Comparison of ENCODE assay signal across 8 mouse cellular contexts in genomic region chr17:35165451-35166155, GRCm38 (mm10). TPM values are rescaled to one million over a fixed set of nuclear protein-coding genes. Genes with fewer than 3 reads are reported as not detected.
DNase-seq lines count a peak whose midpoint lies in the region; ATAC-seq and TF ChIP-seq lines count a peak whose summit lies in the region.

No protein-coding gene starts in this region.

- peak overlapping the region; percentile 100 for H3K27ac ChIP-seq in kidney, embryonic 16.5 days (ENCODE audit: low read length)
- peak overlapping the region; percentile 76 for H3K27ac ChIP-seq in bone marrow macrophage, adult 2 months (ENCODE audit: insufficient read depth, low read depth, low read length)
- peak overlapping the region; percentile 98 for H3K27ac ChIP-seq in hindbrain, embryonic 13.5 days
- H3K27ac ChIP-seq in midbrain, postnatal 0 days (ENCODE audit: low read depth, low read length), result peak overlapping the region; percentile 96

- 18% methylated on average over 12 of the region's 12 CpGs for WGBS in kidney, embryonic 16.5 days
- 23% methylated on average over 12 of the region's 12 CpGs for WGBS in hindbrain, embryonic 13.5 days
- 19% methylated on average over 12 of the region's 12 CpGs for WGBS in midbrain, postnatal 0 days

- DNase-seq in kidney, postnatal 4 days, result no peak
- no peak for DNase-seq in midbrain, postnatal 0 days (ENCODE audit: low spot score)
- no peak for DNase-seq in thymus, postnatal 4 days
- no peak for DNase-seq in cerebellum, postnatal 14 days
- no peak for DNase-seq in frontal cortex, postnatal 14 days (ENCODE audit: low spot score in 2 of 2)

- TF ChIP-seq CTCF in bone marrow macrophage, adult 2 months (IDR thresholded peaks at IDR 0.05; ENCODE audit: low read depth, low read length), result no peak
- no peak for TF ChIP-seq CTCF in midbrain, postnatal 0 days (IDR thresholded peaks at IDR 0.05)

- H3K9me3 ChIP-seq in kidney, embryonic 16.5 days (ENCODE audit: low read length), result no peaks in the 10 kb centered on the region
- no peaks in the 10 kb centered on the region for H3K9me3 ChIP-seq in hindbrain, embryonic 13.5 days
- no peaks in the 10 kb centered on the region for H3K9me3 ChIP-seq in midbrain, postnatal 0 days (ENCODE audit: low read length)

- ATAC-seq in kidney, embryonic 16.5 days (ENCODE audit: low FRiP score, low TSS enrichment), result no peak
- ATAC-seq in hindbrain, embryonic 13.5 days (ENCODE audit: low FRiP score), result no peak; the same call in 1 of the 2 replicates
- no peak for ATAC-seq in midbrain, postnatal 0 days (ENCODE audit: low FRiP score)

- H3K27me3 ChIP-seq in kidney, embryonic 16.5 days (ENCODE audit: insufficient read depth, low read length), result no peaks in the 10 kb centered on the region
- no peaks in the 10 kb centered on the region for H3K27me3 ChIP-seq in hindbrain, embryonic 13.5 days
- no peaks in the 10 kb centered on the region for H3K27me3 ChIP-seq in midbrain, postnatal 0 days (ENCODE audit: insufficient read depth, low read length)

- TF ChIP-seq POLR2A in bone marrow macrophage, adult 2 months (IDR thresholded peaks at IDR 0.05; ENCODE audit: borderline replicate concordance, low read depth, low read length), result no peak

- H3K4me1 ChIP-seq in kidney, embryonic 16.5 days (ENCODE audit: insufficient read depth, low read length), result peaks cover 30% of the 10 kb centered on the region
- peaks cover 18% of the 10 kb centered on the region for H3K4me1 ChIP-seq in bone marrow macrophage, adult 2 months (ENCODE audit: control insufficient read depth, insufficient read depth, low read length)
- H3K4me1 ChIP-seq in hindbrain, embryonic 13.5 days (replicated peaks), result peaks cover 43% of the 10 kb centered on the region
- H3K4me1 ChIP-seq in midbrain, postnatal 0 days (ENCODE audit: insufficient read depth, low read length), result peaks cover 11% of the 10 kb centered on the region; the same call in 1 of the 2 replicates

- H3K4me3 ChIP-seq in kidney, embryonic 16.5 days (ENCODE audit: low read length), result peak overlapping the region; percentile 99
- H3K4me3 ChIP-seq in bone marrow macrophage, adult 2 months (ENCODE audit: insufficient read depth, low read length), result peak overlapping the region; percentile 67
- H3K4me3 ChIP-seq in hindbrain, embryonic 13.5 days, result peak overlapping the region; percentile 100
- H3K4me3 ChIP-seq in midbrain, postnatal 0 days (ENCODE audit: low read depth, low read length), result peak overlapping the region; percentile 87

- H3K36me3 ChIP-seq in kidney, embryonic 16.5 days (ENCODE audit: insufficient read depth, low read length), result peaks cover 19% of the 10 kb centered on the region
- peaks cover 16% of the 10 kb centered on the region for H3K36me3 ChIP-seq in hindbrain, embryonic 13.5 days
- H3K36me3 ChIP-seq in midbrain, postnatal 0 days (ENCODE audit: insufficient read depth, low read length), result peaks cover 17% of the 10 kb centered on the region

- peak overlapping the region; percentile 57 for H3K4me2 ChIP-seq in kidney, embryonic 16.5 days (replicated peaks; ENCODE audit: low read depth, low read length)
- H3K4me2 ChIP-seq in hindbrain, embryonic 13.5 days, result peak overlapping the region; percentile 65
- H3K4me2 ChIP-seq in midbrain, postnatal 0 days (ENCODE audit: low read depth, low read length, poor library complexity, severe bottlenecking), result peak overlapping the region; percentile 57

- H3K9ac ChIP-seq in kidney, embryonic 16.5 days (replicated peaks; ENCODE audit: low read length), result peak overlapping the region; percentile 79
- H3K9ac ChIP-seq in hindbrain, embryonic 13.5 days, result peak overlapping the region; percentile 68
- peak overlapping the region; percentile 44 for H3K9ac ChIP-seq in midbrain, postnatal 0 days (replicated peaks; ENCODE audit: low read length, poor library complexity, severe bottlenecking)

RNA-seq across cellular contexts. Expression of gene Prrc2a, which starts 0.9 kb away (rescaled TPM):
- 166 and 215 TPM in 2 replicates for polyA plus RNA-seq in kidney, embryonic 16.5 days (2015; fragmentation: Nextera tagmentation; extraction: Ambion mirVana)
- 136 and 162 TPM in 2 replicates for polyA plus RNA-seq in bone marrow macrophage, adult 2 months (2012; ENCODE audit: insufficient read depth, insufficient read length, missing spikeins)
- polyA plus RNA-seq in hindbrain, embryonic 13.5 days (2015; fragmentation: Nextera tagmentation; extraction: Ambion mirVana), result 181 and 196 TPM in 2 replicates
- 193 and 230 TPM in 2 replicates for total RNA-seq in midbrain, postnatal 0 days (2014; rRNA removed)
- polyA plus RNA-seq in midbrain, postnatal 0 days (2015; fragmentation: Nextera tagmentation; extraction: Ambion mirVana), result 85.7 and 88.0 TPM in 2 replicates

RNA-seq across cellular contexts. Expression of gene Aif1, which starts 10.3 kb away (rescaled TPM):
- 8.3 and 9.2 TPM in 2 replicates for polyA plus RNA-seq in kidney, embryonic 16.5 days (2015; fragmentation: Nextera tagmentation; extraction: Ambion mirVana)
- polyA plus RNA-seq in bone marrow macrophage, adult 2 months (2012; ENCODE audit: insufficient read depth, insufficient read length, missing spikeins), result 420 and 469 TPM in 2 replicates
- polyA plus RNA-seq in hindbrain, embryonic 13.5 days (2015; fragmentation: Nextera tagmentation; extraction: Ambion mirVana), result 8.7 and 11.6 TPM in 2 replicates
- 1.8 and 4.1 TPM in 2 replicates for total RNA-seq in midbrain, postnatal 0 days (2014; rRNA removed)
- 9.2 and 9.5 TPM in 2 replicates for polyA plus RNA-seq in midbrain, postnatal 0 days (2015; fragmentation: Nextera tagmentation; extraction: Ambion mirVana)

RNA-seq across cellular contexts. Expression of gene Lst1, which starts 22.6 kb away (rescaled TPM):
- polyA plus RNA-seq in kidney, embryonic 16.5 days (2015; fragmentation: Nextera tagmentation; extraction: Ambion mirVana), result 10.7 and 12.8 TPM in 2 replicates
- 811 and 856 TPM in 2 replicates for polyA plus RNA-seq in bone marrow macrophage, adult 2 months (2012; ENCODE audit: insufficient read depth, insufficient read length, missing spikeins)
- polyA plus RNA-seq in hindbrain, embryonic 13.5 days (2015; fragmentation: Nextera tagmentation; extraction: Ambion mirVana), result 6.8 and 8.9 TPM in 2 replicates
- 5.9 and 26.7 TPM in 2 replicates for total RNA-seq in midbrain, postnatal 0 days (2014; rRNA removed)
- 7.8 and 12.0 TPM in 2 replicates for polyA plus RNA-seq in midbrain, postnatal 0 days (2015; fragmentation: Nextera tagmentation; extraction: Ambion mirVana)

RNA-seq across cellular contexts. Expression of gene Ltb, which starts 28.6 kb away (rescaled TPM):
- polyA plus RNA-seq in kidney, embryonic 16.5 days (2015; fragmentation: Nextera tagmentation; extraction: Ambion mirVana), result 0.66 and 1.2 TPM in 2 replicates
- not detected in 2 replicates for polyA plus RNA-seq in bone marrow macrophage, adult 2 months (2012; ENCODE audit: insufficient read depth, insufficient read length, missing spikeins)
- 0.44 and 0.52 TPM in 2 replicates for polyA plus RNA-seq in hindbrain, embryonic 13.5 days (2015; fragmentation: Nextera tagmentation; extraction: Ambion mirVana)
- total RNA-seq in midbrain, postnatal 0 days (2014; rRNA removed), result 1.4 and 2.1 TPM in 2 replicates
- polyA plus RNA-seq in midbrain, postnatal 0 days (2015; fragmentation: Nextera tagmentation; extraction: Ambion mirVana), result 1.0 and 1.6 TPM in 2 replicates

RNA-seq across cellular contexts. Expression of gene Bag6, which starts 30.6 kb away (rescaled TPM):
- polyA plus RNA-seq in kidney, embryonic 16.5 days (2015; fragmentation: Nextera tagmentation; extraction: Ambion mirVana), result 56.4 TPM in 2 replicates
- polyA plus RNA-seq in bone marrow macrophage, adult 2 months (2012; ENCODE audit: insufficient read depth, insufficient read length, missing spikeins), result 151 and 166 TPM in 2 replicates
- polyA plus RNA-seq in hindbrain, embryonic 13.5 days (2015; fragmentation: Nextera tagmentation; extraction: Ambion mirVana), result 76.5 and 81.9 TPM in 2 replicates
- 330 and 339 TPM in 2 replicates for total RNA-seq in midbrain, postnatal 0 days (2014; rRNA removed)
- polyA plus RNA-seq in midbrain, postnatal 0 days (2015; fragmentation: Nextera tagmentation; extraction: Ambion mirVana), result 62.3 and 68.9 TPM in 2 replicates

Comparison
In these comparisons a context has a peak if more than half of its experiments do, and no peak if none do; other contexts are left out.
1. RNA of gene Aif1, which starts 10.3 kb away (polyA plus RNA-seq): 420 to 469 TPM in bone marrow macrophage, adult 2 months; 8.7 to 11.6 TPM in hindbrain, embryonic 13.5 days, 9.2 to 9.5 TPM in midbrain, postnatal 0 days and 8.3 to 9.2 TPM in kidney, embryonic 16.5 days; every median in the first group is over 10 times any median in the second.
2. RNA of gene Lst1, which starts 22.6 kb away (polyA plus RNA-seq): 811 to 856 TPM in bone marrow macrophage, adult 2 months; 10.7 to 12.8 TPM in kidney, embryonic 16.5 days, 6.8 to 8.9 TPM in hindbrain, embryonic 13.5 days and 7.8 to 12.0 TPM in midbrain, postnatal 0 days; every median in the first group is over 10 times any median in the second.
3. Peak in every context shown above with its lines, with median percentiles within 50 percentile points of each other: H3K27ac ChIP-seq, H3K4me2 ChIP-seq, H3K4me3 ChIP-seq and H3K9ac ChIP-seq.